Mouse (Mus musculus): Measurements from ENCODE around the gene Tas2r135.

GRCm38 (mm10) chr6:42376504-42377019, 28.7 kb upstream of the Tas2r135 start:
- no peak; the same call in 1 of the 2 replicates for TF ChIP-seq EP300 (IDR thresholded peaks at IDR 0.05)
- TF ChIP-seq CTCF (IDR thresholded peaks at IDR 0.05) = no peak

Measured in lung, postnatal 0 days (tissue).